Mouse (Mus musculus): ENCODE data around the gene Shc3. TPM values are rescaled to one million over a fixed set of nuclear protein-coding genes. Genes with fewer than 3 reads are reported as not detected.

The Shc3 gene
- polyA plus RNA-seq, 1 experiment, result 0.16 TPM

GRCm38 (mm10) chr13:51466117-51466841, 102.9 kb downstream of the Shc3 start:
- no peak overlapping the region for H3ac ChIP-seq (ENCODE audit: control insufficient read depth, insufficient read length, low read depth)
- no peaks in the 10 kb centered on the region for H3K79me2 ChIP-seq (ENCODE audit: control insufficient read depth, insufficient read depth)
- TF ChIP-seq FOSL1 (IDR thresholded peaks at IDR 0.05; ENCODE audit: insufficient read depth, low read length, poor library complexity, severe bottlenecking) (no peak), MYOD1 (IDR thresholded peaks at IDR 0.05; ENCODE audit: control insufficient read depth, insufficient read length, low read depth) (no peak), USF1 (IDR thresholded peaks at IDR 0.05; ENCODE audit: low read depth) (no peak), CEBPB (IDR thresholded peaks at IDR 0.05; ENCODE audit: low read depth) (no peak), MAX (IDR thresholded peaks at IDR 0.05) (no peak), CTCF (IDR thresholded peaks at IDR 0.05; ENCODE audit: control insufficient read depth, insufficient read depth, insufficient read length) (no peak), MYOG (IDR thresholded peaks at IDR 0.05; ENCODE audit: control insufficient read depth, extremely low read depth, insufficient read length) (no peak)
- no peak overlapping the region for H3K4me3 ChIP-seq (ENCODE audit: insufficient read depth, poor library complexity, severe bottlenecking)
- peaks cover 13% of the 10 kb centered on the region for H3K27me3 ChIP-seq (ENCODE audit: control insufficient read depth, insufficient read depth, insufficient read length)
- H3K79me3 ChIP-seq (ENCODE audit: low read depth), result no peaks in the 10 kb centered on the region
- H3K36me3 ChIP-seq (ENCODE audit: control insufficient read depth, insufficient read depth), result no peaks in the 10 kb centered on the region

- H3K79me3 ChIP-seq (ENCODE audit: low read depth), result no peaks in the 10 kb centered on the region
- peaks cover 9% of the 10 kb centered on the region for H3K27me3 ChIP-seq (ENCODE audit: control insufficient read depth, insufficient read depth, insufficient read length)
- H3ac ChIP-seq (ENCODE audit: control insufficient read depth, insufficient read length, low read depth), result no peak overlapping the region
- TF ChIP-seq MAX (IDR thresholded peaks at IDR 0.05), result no peak
- TF ChIP-seq CTCF (IDR thresholded peaks at IDR 0.05; ENCODE audit: control insufficient read depth, insufficient read depth, insufficient read length), result no peak
- no peak for TF ChIP-seq MYOD1 (IDR thresholded peaks at IDR 0.05; ENCODE audit: control insufficient read depth, insufficient read length, low read depth)
- no peak for TF ChIP-seq FOSL1 (IDR thresholded peaks at IDR 0.05; ENCODE audit: insufficient read depth, low read length, poor library complexity, severe bottlenecking)
- TF ChIP-seq USF1 (IDR thresholded peaks at IDR 0.05; ENCODE audit: low read depth), result no peak
- H3K36me3 ChIP-seq (ENCODE audit: control insufficient read depth, insufficient read depth), result no peaks in the 10 kb centered on the region
- no peak overlapping the region for H3K4me3 ChIP-seq (ENCODE audit: insufficient read depth, poor library complexity, severe bottlenecking)
- no peaks in the 10 kb centered on the region for H3K79me2 ChIP-seq (ENCODE audit: control insufficient read depth, insufficient read depth)
These were observed 104.9 kb downstream of the Shc3 start for GRCm38 (mm10) chr13:51464294-51464693.

- Histone ChIP-seq H3ac (ENCODE audit: control insufficient read depth, insufficient read length, low read depth) (no peak overlapping the region), H3K4me3 (ENCODE audit: insufficient read depth, poor library complexity, severe bottlenecking) (no peak overlapping the region), H3K36me3 (ENCODE audit: control insufficient read depth, insufficient read depth) (no peaks in the 10 kb centered on the region), H3K79me2 (ENCODE audit: control insufficient read depth, insufficient read depth) (no peaks in the 10 kb centered on the region), H3K79me3 (ENCODE audit: low read depth) (no peaks in the 10 kb centered on the region), H3K27me3 (ENCODE audit: control insufficient read depth, insufficient read depth, insufficient read length) (peaks cover 7% of the 10 kb centered on the region)
- no peak for TF ChIP-seq CEBPB (IDR thresholded peaks at IDR 0.05; ENCODE audit: low read depth)
- TF ChIP-seq MAX (IDR thresholded peaks at IDR 0.05), result no peak
- TF ChIP-seq FOSL1 (IDR thresholded peaks at IDR 0.05; ENCODE audit: insufficient read depth, low read length, poor library complexity, severe bottlenecking), result no peak
- no peak for TF ChIP-seq USF1 (IDR thresholded peaks at IDR 0.05; ENCODE audit: low read depth)
- TF ChIP-seq MYOD1 (IDR thresholded peaks at IDR 0.05; ENCODE audit: control insufficient read depth, insufficient read length, low read depth), result no peak
- no peak for TF ChIP-seq MYOG (IDR thresholded peaks at IDR 0.05; ENCODE audit: control insufficient read depth, extremely low read depth, insufficient read length)
- no peak for TF ChIP-seq CTCF (IDR thresholded peaks at IDR 0.05; ENCODE audit: control insufficient read depth, insufficient read depth, insufficient read length)
These were observed 112.9 kb downstream of the Shc3 start for GRCm38 (mm10) chr13:51456190-51456878.

- TF ChIP-seq CTCF (IDR thresholded peaks at IDR 0.05; ENCODE audit: control insufficient read depth, insufficient read depth, insufficient read length) (no peak), USF1 (IDR thresholded peaks at IDR 0.05; ENCODE audit: low read depth) (no peak), MAX (IDR thresholded peaks at IDR 0.05) (no peak), MYOG (IDR thresholded peaks at IDR 0.05; ENCODE audit: control insufficient read depth, extremely low read depth, insufficient read length) (no peak), MYOD1 (IDR thresholded peaks at IDR 0.05; ENCODE audit: control insufficient read depth, insufficient read length, low read depth) (no peak), FOSL1 (IDR thresholded peaks at IDR 0.05; ENCODE audit: insufficient read depth, low read length, poor library complexity, severe bottlenecking) (no peak)
- Histone ChIP-seq H3K27me3 (ENCODE audit: control insufficient read depth, insufficient read depth, insufficient read length) (peaks cover 10% of the 10 kb centered on the region), H3K36me3 (ENCODE audit: control insufficient read depth, insufficient read depth) (no peaks in the 10 kb centered on the region), H3K4me3 (ENCODE audit: insufficient read depth, poor library complexity, severe bottlenecking) (no peak overlapping the region), H3ac (ENCODE audit: control insufficient read depth, insufficient read length, low read depth) (no peak overlapping the region), H3K79me3 (ENCODE audit: low read depth) (no peaks in the 10 kb centered on the region), H3K79me2 (ENCODE audit: control insufficient read depth, insufficient read depth) (no peaks in the 10 kb centered on the region)
These were observed 122.7 kb downstream of the Shc3 start for GRCm38 (mm10) chr13:51446550-51446949.

- no peak overlapping the region for H3K4me3 ChIP-seq (ENCODE audit: insufficient read depth, poor library complexity, severe bottlenecking)
- H3ac ChIP-seq (ENCODE audit: control insufficient read depth, insufficient read length, low read depth), result no peak overlapping the region
- no peaks in the 10 kb centered on the region for H3K36me3 ChIP-seq (ENCODE audit: control insufficient read depth, insufficient read depth)
- H3K27me3 ChIP-seq (ENCODE audit: control insufficient read depth, insufficient read depth, insufficient read length), result peaks cover 10% of the 10 kb centered on the region
- H3K79me2 ChIP-seq (ENCODE audit: control insufficient read depth, insufficient read depth), result no peaks in the 10 kb centered on the region
- no peak for TF ChIP-seq CTCF (IDR thresholded peaks at IDR 0.05; ENCODE audit: control insufficient read depth, insufficient read depth, insufficient read length)
- H3K79me3 ChIP-seq (ENCODE audit: low read depth), result no peaks in the 10 kb centered on the region
These were observed 126.3 kb downstream of the Shc3 start for GRCm38 (mm10) chr13:51442922-51443321.

Data from C2C12 (cell line).